Mouse (Mus musculus): ENCODE measurements around the gene Ppp1r16b. TPM values are rescaled to one million over a fixed set of nuclear protein-coding genes. Genes with fewer than 3 reads are reported as not detected.

The Ppp1r16b gene
- polyA plus RNA-seq, 1 experiment from 2014 or later, result 4.5 TPM

- Histone ChIP-seq H3K4me2 (no peak overlapping the region), H3K27ac (ENCODE audit: low read depth, low read length) (no peak overlapping the region), H3K9ac (ENCODE audit: low read depth, low read length) (no peak overlapping the region), H3K36me3 (ENCODE audit: control insufficient read depth, insufficient read depth, low read length) (no peaks in the 10 kb centered on the region), H3K9me3 (replicated peaks; ENCODE audit: control insufficient read depth, low read length) (no peaks in the 10 kb centered on the region), H3K4me3 (ENCODE audit: low read depth, low read length) (no peak overlapping the region), H3K4me1 (ENCODE audit: control insufficient read depth, insufficient read depth, low read length) (no peaks in the 10 kb centered on the region), H3K27me3 (ENCODE audit: control insufficient read depth, insufficient read depth, low read length) (no peaks in the 10 kb centered on the region)
- WGBS (ENCODE audit: insufficient replicate concordance), result 67% methylated on average over 3 of the region's 3 CpGs
- ATAC-seq (replicated peaks; ENCODE audit: insufficient number of reproducible peaks, low FRiP score, low TSS enrichment), result no peak
Measured at GRCm38 (mm10) chr2:158739113-158739512, 73.9 kb downstream of the Ppp1r16b start.

GRCm38 (mm10) chr2:158741011-158741501, 75.9 kb downstream of the Ppp1r16b start:
- Histone ChIP-seq H3K27ac (ENCODE audit: low read depth, low read length) (no peak overlapping the region), H3K27me3 (ENCODE audit: control insufficient read depth, insufficient read depth, low read length) (no peaks in the 10 kb centered on the region), H3K4me3 (ENCODE audit: low read depth, low read length) (no peak overlapping the region), H3K4me2 (no peak overlapping the region), H3K36me3 (ENCODE audit: control insufficient read depth, insufficient read depth, low read length) (no peaks in the 10 kb centered on the region), H3K4me1 (ENCODE audit: control insufficient read depth, insufficient read depth, low read length) (no peaks in the 10 kb centered on the region), H3K9me3 (replicated peaks; ENCODE audit: control insufficient read depth, low read length) (no peaks in the 10 kb centered on the region), H3K9ac (ENCODE audit: low read depth, low read length) (no peak overlapping the region)
- WGBS (ENCODE audit: insufficient replicate concordance), result 64% methylated on average over 9 of the region's 9 CpGs
- ATAC-seq (replicated peaks; ENCODE audit: insufficient number of reproducible peaks, low FRiP score, low TSS enrichment), result no peak

- Histone ChIP-seq H3K36me3 (ENCODE audit: control insufficient read depth, insufficient read depth, low read length) (no peaks in the 10 kb centered on the region), H3K27ac (ENCODE audit: low read depth, low read length) (no peak overlapping the region), H3K4me3 (ENCODE audit: low read depth, low read length) (no peak overlapping the region), H3K4me2 (no peak overlapping the region), H3K4me1 (ENCODE audit: control insufficient read depth, insufficient read depth, low read length) (no peaks in the 10 kb centered on the region), H3K9me3 (replicated peaks; ENCODE audit: control insufficient read depth, low read length) (no peaks in the 10 kb centered on the region), H3K27me3 (ENCODE audit: control insufficient read depth, insufficient read depth, low read length) (no peaks in the 10 kb centered on the region), H3K9ac (ENCODE audit: low read depth, low read length) (no peak overlapping the region)
- WGBS (ENCODE audit: insufficient replicate concordance), result 65% methylated on average over 5 of the region's 5 CpGs
- no peak for ATAC-seq (replicated peaks; ENCODE audit: insufficient number of reproducible peaks, low FRiP score, low TSS enrichment)
Measured at GRCm38 (mm10) chr2:158742431-158742830, 77.2 kb downstream of the Ppp1r16b start.

GRCm38 (mm10) chr2:158743518-158744141, 78.4 kb downstream of the Ppp1r16b start:
- Histone ChIP-seq H3K4me1 (ENCODE audit: control insufficient read depth, insufficient read depth, low read length) (no peaks in the 10 kb centered on the region), H3K9ac (ENCODE audit: low read depth, low read length) (no peak overlapping the region), H3K9me3 (replicated peaks; ENCODE audit: control insufficient read depth, low read length) (no peaks in the 10 kb centered on the region), H3K4me3 (ENCODE audit: low read depth, low read length) (no peak overlapping the region), H3K27me3 (ENCODE audit: control insufficient read depth, insufficient read depth, low read length) (no peaks in the 10 kb centered on the region), H3K4me2 (no peak overlapping the region), H3K36me3 (ENCODE audit: control insufficient read depth, insufficient read depth, low read length) (no peaks in the 10 kb centered on the region), H3K27ac (ENCODE audit: low read depth, low read length) (no peak overlapping the region)
- 81% methylated on average over 11 of the region's 11 CpGs for WGBS (ENCODE audit: insufficient replicate concordance)
- no peak for ATAC-seq (replicated peaks; ENCODE audit: insufficient number of reproducible peaks, low FRiP score, low TSS enrichment)

GRCm38 (mm10) chr2:158745049-158745482, 79.9 kb downstream of the Ppp1r16b start:
- 17% methylated on average over 2 of the region's 2 CpGs for WGBS (ENCODE audit: insufficient replicate concordance)
- H3K4me1 ChIP-seq (ENCODE audit: control insufficient read depth, insufficient read depth, low read length), result no peaks in the 10 kb centered on the region

GRCm38 (mm10) chr2:158746164-158746563, 81.0 kb downstream of the Ppp1r16b start:
- Histone ChIP-seq H3K4me2 (no peak overlapping the region), H3K9me3 (replicated peaks; ENCODE audit: control insufficient read depth, low read length) (no peaks in the 10 kb centered on the region), H3K36me3 (ENCODE audit: control insufficient read depth, insufficient read depth, low read length) (no peaks in the 10 kb centered on the region), H3K27me3 (ENCODE audit: control insufficient read depth, insufficient read depth, low read length) (no peaks in the 10 kb centered on the region), H3K4me3 (ENCODE audit: low read depth, low read length) (no peak overlapping the region), H3K27ac (ENCODE audit: low read depth, low read length) (no peak overlapping the region), H3K4me1 (ENCODE audit: control insufficient read depth, insufficient read depth, low read length) (no peaks in the 10 kb centered on the region), H3K9ac (ENCODE audit: low read depth, low read length) (no peak overlapping the region)
- WGBS (ENCODE audit: insufficient replicate concordance), result 68% methylated on average over 11 of the region's 11 CpGs
- ATAC-seq (replicated peaks; ENCODE audit: insufficient number of reproducible peaks, low FRiP score, low TSS enrichment), result no peak

More at GRCm38 (mm10) chr2:158745049-158745482, 79.9 kb downstream of the Ppp1r16b start:
- Histone ChIP-seq H3K9me3 (replicated peaks; ENCODE audit: control insufficient read depth, low read length) (no peaks in the 10 kb centered on the region), H3K36me3 (ENCODE audit: control insufficient read depth, insufficient read depth, low read length) (no peaks in the 10 kb centered on the region), H3K4me2 (no peak overlapping the region), H3K9ac (ENCODE audit: low read depth, low read length) (no peak overlapping the region), H3K4me3 (ENCODE audit: low read depth, low read length) (no peak overlapping the region), H3K27ac (ENCODE audit: low read depth, low read length) (no peak overlapping the region), H3K27me3 (ENCODE audit: control insufficient read depth, insufficient read depth, low read length) (no peaks in the 10 kb centered on the region)
- ATAC-seq (replicated peaks; ENCODE audit: insufficient number of reproducible peaks, low FRiP score, low TSS enrichment), result no peak

- Histone ChIP-seq H3K4me3 (ENCODE audit: low read depth, low read length) (no peak overlapping the region), H3K27me3 (ENCODE audit: control insufficient read depth, insufficient read depth, low read length) (no peaks in the 10 kb centered on the region), H3K9ac (ENCODE audit: low read depth, low read length) (no peak overlapping the region), H3K4me2 (no peak overlapping the region), H3K4me1 (ENCODE audit: control insufficient read depth, insufficient read depth, low read length) (no peaks in the 10 kb centered on the region), H3K9me3 (replicated peaks; ENCODE audit: control insufficient read depth, low read length) (no peaks in the 10 kb centered on the region), H3K27ac (ENCODE audit: low read depth, low read length) (no peak overlapping the region), H3K36me3 (ENCODE audit: control insufficient read depth, insufficient read depth, low read length) (no peaks in the 10 kb centered on the region)
- no peak for ATAC-seq (replicated peaks; ENCODE audit: insufficient number of reproducible peaks, low FRiP score, low TSS enrichment)
- WGBS (ENCODE audit: insufficient replicate concordance), result 84% methylated on average over 9 of the region's 9 CpGs
Measured at GRCm38 (mm10) chr2:158749366-158749765, 84.2 kb downstream of the Ppp1r16b start.

GRCm38 (mm10) chr2:158760231-158760630, 95.0 kb downstream of the Ppp1r16b start:
- no peak overlapping the region for H3K27ac ChIP-seq (ENCODE audit: low read depth, low read length)
- H3K27me3 ChIP-seq (ENCODE audit: control insufficient read depth, insufficient read depth, low read length), result no peaks in the 10 kb centered on the region
- WGBS (ENCODE audit: insufficient replicate concordance), result 76% methylated on average over 2 of the region's 2 CpGs

GRCm38 (mm10) chr2:158762339-158762738, 97.1 kb downstream of the Ppp1r16b start:
- H3K4me3 ChIP-seq (ENCODE audit: low read depth, low read length), result no peak overlapping the region
- no peaks in the 10 kb centered on the region for H3K27me3 ChIP-seq (ENCODE audit: control insufficient read depth, insufficient read depth, low read length)
- WGBS (ENCODE audit: insufficient replicate concordance), result 85% methylated on average over 5 of the region's 5 CpGs
- no peaks in the 10 kb centered on the region for H3K4me1 ChIP-seq (ENCODE audit: control insufficient read depth, insufficient read depth, low read length)
- ATAC-seq (replicated peaks; ENCODE audit: insufficient number of reproducible peaks, low FRiP score, low TSS enrichment), result no peak
- no peaks in the 10 kb centered on the region for H3K36me3 ChIP-seq (ENCODE audit: control insufficient read depth, insufficient read depth, low read length)
- H3K27ac ChIP-seq (ENCODE audit: low read depth, low read length), result no peak overlapping the region
- no peak overlapping the region for H3K4me2 ChIP-seq
- no peaks in the 10 kb centered on the region for H3K9me3 ChIP-seq (replicated peaks; ENCODE audit: control insufficient read depth, low read length)
- no peak overlapping the region for H3K9ac ChIP-seq (ENCODE audit: low read depth, low read length)

More at GRCm38 (mm10) chr2:158760231-158760630, 95.0 kb downstream of the Ppp1r16b start:
- H3K36me3 ChIP-seq (ENCODE audit: control insufficient read depth, insufficient read depth, low read length), result no peaks in the 10 kb centered on the region
- H3K4me3 ChIP-seq (ENCODE audit: low read depth, low read length), result no peak overlapping the region
- ATAC-seq (replicated peaks; ENCODE audit: insufficient number of reproducible peaks, low FRiP score, low TSS enrichment), result no peak
- no peak overlapping the region for H3K9ac ChIP-seq (ENCODE audit: low read depth, low read length)
- no peaks in the 10 kb centered on the region for H3K4me1 ChIP-seq (ENCODE audit: control insufficient read depth, insufficient read depth, low read length)
- no peaks in the 10 kb centered on the region for H3K9me3 ChIP-seq (replicated peaks; ENCODE audit: control insufficient read depth, low read length)
- H3K4me2 ChIP-seq, result no peak overlapping the region

All from heart, embryonic 11.5 days (tissue).